ENCODE assay signal across 10 mouse cellular contexts in the genomic region with DNA sequence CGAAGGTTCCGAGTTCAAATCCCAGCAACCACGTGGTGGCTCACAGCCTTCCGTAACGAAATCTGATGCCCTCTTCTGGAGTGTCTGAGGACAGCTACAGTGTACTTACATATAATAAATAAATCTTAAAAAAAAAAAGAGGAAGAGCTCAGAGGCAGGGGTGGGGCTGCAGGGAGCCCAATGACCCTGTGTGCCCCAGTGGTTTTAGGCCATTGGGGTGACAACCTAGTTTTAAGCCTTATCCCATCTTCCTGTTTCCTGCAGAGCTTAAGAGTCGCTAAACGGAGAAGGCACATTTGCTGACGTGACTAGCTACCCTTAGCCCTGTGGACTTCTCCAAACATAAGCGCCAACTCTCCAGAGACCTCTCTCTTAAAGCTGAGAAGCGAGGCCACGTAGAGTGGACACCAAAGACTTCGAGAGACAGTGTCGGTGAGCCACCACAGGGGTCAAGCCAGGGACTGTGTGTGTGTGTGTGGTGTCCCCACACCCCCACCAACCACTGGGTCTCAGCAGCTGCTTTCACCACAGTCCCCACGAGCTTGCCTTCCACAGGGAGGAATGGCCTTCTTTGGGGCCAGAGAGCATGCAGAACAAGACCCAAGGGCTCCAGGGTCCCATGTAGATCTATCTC. TPM values are rescaled to one million over a fixed set of nuclear protein-coding genes. Genes with fewer than 3 reads are reported as not detected.
A peak's percentile ranks its signal among the peaks of the same experiment; 100 is the strongest.
DNase-seq lines count a peak whose midpoint lies in the region; ATAC-seq and TF ChIP-seq lines count a peak whose summit lies in the region.
"Had no signal": no experiment of that assay in that cellular context is flagged by ENCODE, and none has a peak within 500 bp of the region (broad histone marks: within the 10 kb centered on the region; RNA-seq: fewer than 3 reads in every experiment).

No protein-coding gene starts in this region.

- H3K27me3 ChIP-seq in forebrain, embryonic 12.5 days = peaks cover 59% of the 10 kb centered on the region
- H3K27me3 ChIP-seq in forebrain, embryonic 11.5 days (ENCODE audit: control insufficient read depth, insufficient read depth, low read length) = peaks cover 44% of the 10 kb centered on the region
- peaks cover 23% of the 10 kb centered on the region for H3K27me3 ChIP-seq in stomach, embryonic 14.5 days (ENCODE audit: control insufficient read depth, insufficient read depth, low read length)
- peaks cover 8% of the 10 kb centered on the region; the same call in 1 of the 2 replicates for H3K27me3 ChIP-seq in stomach, postnatal 0 days (ENCODE audit: control insufficient read depth, insufficient read depth, low read length)
- 0 out of 2 replicates have a peak, but pooled peaks cover 2% of the 10 kb centered on the region for H3K27me3 ChIP-seq in liver, embryonic 12.5 days (replicated peaks)

- DNase-seq in forebrain, embryonic 11.5 days (ENCODE audit: low spot score) = no peak
- no peak for DNase-seq in stomach, postnatal 0 days (ENCODE audit: low spot score)
- peak; percentile 58 for DNase-seq in thymus, postnatal 25 days
- no peak for DNase-seq in frontal cortex, postnatal 10 days (ENCODE audit: low spot score in 2 of 2)
- DNase-seq in adipocyte (ENCODE audit: low spot score) = no peak
- DNase-seq: cerebellum, adult 11 months; kidney, adult 18-20 months had no signal

- no peak overlapping the region for H3K4me3 ChIP-seq in forebrain, embryonic 12.5 days (replicated peaks)
- H3K4me3 ChIP-seq in forebrain, embryonic 11.5 days (ENCODE audit: low read depth, low read length) = no peak overlapping the region
- peak overlapping the region; percentile 63; the same call in 1 of the 2 replicates for H3K4me3 ChIP-seq in stomach, embryonic 14.5 days (ENCODE audit: low read depth, low read length)
- H3K4me3 ChIP-seq in stomach, postnatal 0 days (ENCODE audit: low read depth, low read length) = no peak overlapping the region
- H3K4me3 ChIP-seq in liver, embryonic 12.5 days = peak overlapping the region; percentile 86

- peaks cover 16% of the 10 kb centered on the region for H3K4me1 ChIP-seq in forebrain, embryonic 12.5 days
- H3K4me1 ChIP-seq in forebrain, embryonic 11.5 days (replicated peaks; ENCODE audit: control insufficient read depth, insufficient read depth, low read length) = peaks cover 16% of the 10 kb centered on the region
- H3K4me1 ChIP-seq in stomach, embryonic 14.5 days (ENCODE audit: control insufficient read depth, insufficient read depth, low read length) = peaks cover 8% of the 10 kb centered on the region
- peaks cover 2% of the 10 kb centered on the region; the same call in 1 of the 2 replicates for H3K4me1 ChIP-seq in stomach, postnatal 0 days (replicated peaks; ENCODE audit: control insufficient read depth, insufficient read depth)
- H3K4me1 ChIP-seq in liver, embryonic 12.5 days = peaks cover 85% of the 10 kb centered on the region

- no peak for TF ChIP-seq CTCF in stomach, postnatal 0 days (IDR thresholded peaks at IDR 0.05; ENCODE audit: low read depth)

- 0 out of 2 replicates have a peak overlapping the region, but pooled peaks have one; percentile 6 for H3K4me2 ChIP-seq in forebrain, embryonic 12.5 days
- no peak overlapping the region for H3K4me2 ChIP-seq in forebrain, embryonic 11.5 days (ENCODE audit: low read depth, low read length, severe bottlenecking)
- no peak overlapping the region for H3K4me2 ChIP-seq in stomach, embryonic 14.5 days (replicated peaks; ENCODE audit: low read depth, low read length)
- no peak overlapping the region for H3K4me2 ChIP-seq in stomach, postnatal 0 days (replicated peaks; ENCODE audit: low read depth)
- H3K4me2 ChIP-seq in liver, embryonic 12.5 days = peak overlapping the region; percentile 100

- no peaks in the 10 kb centered on the region for H3K9me3 ChIP-seq in forebrain, embryonic 12.5 days
- H3K9me3 ChIP-seq in forebrain, embryonic 11.5 days (ENCODE audit: control insufficient read depth, low read length) = no peaks in the 10 kb centered on the region
- no peaks in the 10 kb centered on the region for H3K9me3 ChIP-seq in stomach, embryonic 14.5 days (ENCODE audit: control insufficient read depth, low read depth, low read length)
- no peaks in the 10 kb centered on the region for H3K9me3 ChIP-seq in stomach, postnatal 0 days (ENCODE audit: control insufficient read depth, low read length)
- H3K9me3 ChIP-seq in liver, embryonic 12.5 days (replicated peaks) = no peaks in the 10 kb centered on the region

- no peak for ATAC-seq in forebrain, embryonic 12.5 days (ENCODE audit: low FRiP score)
- ATAC-seq in forebrain, embryonic 11.5 days (replicated peaks; ENCODE audit: low FRiP score) = no peak
- no peak for ATAC-seq in stomach, embryonic 14.5 days (ENCODE audit: insufficient number of reproducible peaks, insufficient read depth, low FRiP score, low read depth)
- no peak for ATAC-seq in stomach, postnatal 0 days (ENCODE audit: low FRiP score, low TSS enrichment)
- ATAC-seq in liver, embryonic 12.5 days = no peak

- no peak overlapping the region for H3K27ac ChIP-seq in forebrain, embryonic 12.5 days
- no peak overlapping the region for H3K27ac ChIP-seq in forebrain, embryonic 11.5 days (ENCODE audit: low read depth, low read length)
- no peak overlapping the region for H3K27ac ChIP-seq in stomach, embryonic 14.5 days (ENCODE audit: low read length)
- H3K27ac ChIP-seq in stomach, postnatal 0 days (replicated peaks) = no peak overlapping the region
- H3K27ac ChIP-seq in liver, embryonic 12.5 days = peak overlapping the region; percentile 98

- TF ChIP-seq EP300 in stomach, postnatal 0 days (optimal IDR thresholded peaks at IDR 0.05) = no peak

- 85% methylated on average over 14 of the region's 14 CpGs for WGBS in forebrain, embryonic 12.5 days
- 83% methylated on average over 14 of the region's 14 CpGs for WGBS in forebrain, embryonic 11.5 days
- WGBS in stomach, embryonic 14.5 days = 85% methylated on average over 14 of the region's 14 CpGs
- WGBS in stomach, postnatal 0 days = 80% methylated on average over 14 of the region's 14 CpGs
- WGBS in liver, embryonic 12.5 days (ENCODE audit: insufficient replicate concordance) = 47% methylated on average over 14 of the region's 14 CpGs

- H3K36me3 ChIP-seq in forebrain, embryonic 12.5 days (replicated peaks) = no peaks in the 10 kb centered on the region
- H3K36me3 ChIP-seq in forebrain, embryonic 11.5 days (ENCODE audit: control insufficient read depth, insufficient read depth, low read length) = no peaks in the 10 kb centered on the region
- no peaks in the 10 kb centered on the region for H3K36me3 ChIP-seq in stomach, embryonic 14.5 days (ENCODE audit: control insufficient read depth, insufficient read depth, low read length)
- H3K36me3 ChIP-seq in stomach, postnatal 0 days (ENCODE audit: control insufficient read depth, insufficient read depth, low read length) = no peaks in the 10 kb centered on the region
- peaks cover 44% of the 10 kb centered on the region for H3K36me3 ChIP-seq in liver, embryonic 12.5 days

- no peak overlapping the region for H3K9ac ChIP-seq in forebrain, embryonic 12.5 days
- no peak overlapping the region for H3K9ac ChIP-seq in forebrain, embryonic 11.5 days (ENCODE audit: low read length)
- no peak overlapping the region for H3K9ac ChIP-seq in stomach, embryonic 14.5 days (replicated peaks; ENCODE audit: low read depth, low read length)
- H3K9ac ChIP-seq in stomach, postnatal 0 days (ENCODE audit: low read length) = no peak overlapping the region
- H3K9ac ChIP-seq in liver, embryonic 12.5 days = peak overlapping the region; percentile 91

RNA-seq across cellular contexts. Expression of a gene that starts 3.2 kb away (rescaled TPM):
- polyA plus RNA-seq in forebrain, embryonic 12.5 days (2016; fragmentation: Nextera tagmentation; extraction: Ambion mirVana) = 0.67 and 0.88 TPM in 2 replicates
- 1.5 and 1.8 TPM in 2 replicates for polyA plus RNA-seq in forebrain, embryonic 11.5 days (2014; fragmentation: Nextera tagmentation; extraction: Ambion mirVana)
- 1.2 and 1.5 TPM in 2 replicates for polyA plus RNA-seq in stomach, embryonic 14.5 days (2014; fragmentation: Nextera tagmentation; extraction: Ambion mirVana)
- 0.46 and 0.67 TPM in 2 replicates for polyA plus RNA-seq in stomach, postnatal 0 days (2015; fragmentation: Nextera tagmentation; extraction: Ambion mirVana)
- 22.4 and 22.6 TPM in 2 replicates for polyA plus RNA-seq in liver, embryonic 12.5 days (2016; fragmentation: Nextera tagmentation; extraction: Ambion mirVana)

RNA-seq across cellular contexts. Expression of a gene that starts 13.9 kb away (rescaled TPM):
- 7.0 and 7.2 TPM in 2 replicates for polyA plus RNA-seq in forebrain, embryonic 12.5 days (2016; fragmentation: Nextera tagmentation; extraction: Ambion mirVana)
- polyA plus RNA-seq in forebrain, embryonic 11.5 days (2014; fragmentation: Nextera tagmentation; extraction: Ambion mirVana) = 5.7 and 7.3 TPM in 2 replicates
- 3.3 and 4.5 TPM in 2 replicates for polyA plus RNA-seq in stomach, embryonic 14.5 days (2014; fragmentation: Nextera tagmentation; extraction: Ambion mirVana)
- polyA plus RNA-seq in stomach, postnatal 0 days (2015; fragmentation: Nextera tagmentation; extraction: Ambion mirVana) = 2.6 and 2.8 TPM in 2 replicates
- polyA plus RNA-seq in liver, embryonic 12.5 days (2016; fragmentation: Nextera tagmentation; extraction: Ambion mirVana) = 3.0 and 3.4 TPM in 2 replicates

Comparison
In these comparisons a context has a peak if more than half of its experiments do, and no peak if none do; other contexts are left out.
1. H3K4me2 ChIP-seq: peak in forebrain, embryonic 12.5 days (single experiment) and liver, embryonic 12.5 days (single experiment); none in forebrain, embryonic 11.5 days (single experiment), stomach, embryonic 14.5 days (single experiment) and stomach, postnatal 0 days (single experiment).
2. H3K4me3 ChIP-seq: peak in stomach, embryonic 14.5 days (single experiment) and liver, embryonic 12.5 days (single experiment); none in forebrain, embryonic 12.5 days (single experiment), forebrain, embryonic 11.5 days (single experiment) and stomach, postnatal 0 days (single experiment).